Mouse (Mus musculus) erythroid progenitor cell, adult 5-6 weeks (primary cell): Measurements from ENCODE around the gene Tmem218. TPM values are rescaled to one million over a fixed set of nuclear protein-coding genes. Genes with fewer than 3 reads are reported as not detected.

Experiments used
- ATAC-seq: replicated peaks from 2 replicates; pipeline ENCODE4 v1.8.0; 2016; ENCODE audit warnings: moderate number of reproducible peaks, mild to moderate bottlenecking, moderate TSS enrichment, inconsistent platforms; ENCODE audit not compliant: poor library complexity, low FRiP score, severe bottlenecking
- total RNA-seq, 2 experiments: library from RNA; stranded (forward) in 1 of 2; stranded (reverse) in 1 of 2; fragments of 150-400 nt in 1 of 2; fragments of 186-747, 209-891 nt in 1 of 2; gene quantifications; 2 replicates each; pipeline versions ENCODE4 v1.2.3 to v1.2.4; 2015 to 2017; ENCODE audit warnings: low replicate concordance in 2 of 2

The Tmem218 gene
- total RNA-seq, 2 experiments from 2014 or later = 0.23 TPM; not detected in 1

GRCm38 (mm10) chr9:37230486-37231195 is 22.6 kb downstream of the Tmem218 start:
- ATAC-seq = no peak

GRCm38 (mm10) chr9:37232201-37233195 is 24.5 kb downstream of the Tmem218 start:
- no peak for ATAC-seq

GRCm38 (mm10) chr9:37235951-37236737 is 28.1 kb downstream of the Tmem218 start:
- ATAC-seq = no peak

- ATAC-seq = no peak
Measured at GRCm38 (mm10) chr9:37242764-37243163, 34.7 kb downstream of the Tmem218 start.

- ATAC-seq = no peak
Measured at GRCm38 (mm10) chr9:37244600-37244999, 36.6 kb downstream of the Tmem218 start.

- no peak for ATAC-seq
Measured at GRCm38 (mm10) chr9:37245404-37245803, 37.4 kb downstream of the Tmem218 start.

GRCm38 (mm10) chr9:37245810-37246209 is 37.8 kb downstream of the Tmem218 start:
- ATAC-seq = no peak

GRCm38 (mm10) chr9:37247429-37247828 is 39.4 kb downstream of the Tmem218 start:
- ATAC-seq = no peak

- no peak for ATAC-seq
Measured at GRCm38 (mm10) chr9:37248381-37248906, 40.4 kb downstream of the Tmem218 start.

GRCm38 (mm10) chr9:37249976-37250375 is 42.0 kb downstream of the Tmem218 start:
- ATAC-seq = no peak

- ATAC-seq = no peak
Measured at GRCm38 (mm10) chr9:37250631-37251030, 42.6 kb downstream of the Tmem218 start.

- ATAC-seq = no peak
Measured at GRCm38 (mm10) chr9:37254531-37255110, 46.6 kb downstream of the Tmem218 start.

GRCm38 (mm10) chr9:37255149-37255888 is 47.3 kb downstream of the Tmem218 start, which contains the start of gene Slc37a2:
TSS of gene Slc37a2 (minus strand) at chr9:37255738.
- ATAC-seq = no peak

GRCm38 (mm10) chr9:37255889-37256225 is 47.8 kb downstream of the Tmem218 start:
- ATAC-seq = no peak

GRCm38 (mm10) chr9:37266622-37267021 is 58.6 kb downstream of the Tmem218 start:
- ATAC-seq = no peak
